Mouse (Mus musculus): ENCODE data around the gene Vwa3b. TPM values are rescaled to one million over a fixed set of nuclear protein-coding genes. Genes with fewer than 3 reads are reported as not detected.
A peak's percentile ranks its signal among the peaks of the same experiment; 100 is the strongest.

The Vwa3b gene
- polyA plus RNA-seq, 1 experiment from 2014 or later = 0.11 TPM

DNA sequence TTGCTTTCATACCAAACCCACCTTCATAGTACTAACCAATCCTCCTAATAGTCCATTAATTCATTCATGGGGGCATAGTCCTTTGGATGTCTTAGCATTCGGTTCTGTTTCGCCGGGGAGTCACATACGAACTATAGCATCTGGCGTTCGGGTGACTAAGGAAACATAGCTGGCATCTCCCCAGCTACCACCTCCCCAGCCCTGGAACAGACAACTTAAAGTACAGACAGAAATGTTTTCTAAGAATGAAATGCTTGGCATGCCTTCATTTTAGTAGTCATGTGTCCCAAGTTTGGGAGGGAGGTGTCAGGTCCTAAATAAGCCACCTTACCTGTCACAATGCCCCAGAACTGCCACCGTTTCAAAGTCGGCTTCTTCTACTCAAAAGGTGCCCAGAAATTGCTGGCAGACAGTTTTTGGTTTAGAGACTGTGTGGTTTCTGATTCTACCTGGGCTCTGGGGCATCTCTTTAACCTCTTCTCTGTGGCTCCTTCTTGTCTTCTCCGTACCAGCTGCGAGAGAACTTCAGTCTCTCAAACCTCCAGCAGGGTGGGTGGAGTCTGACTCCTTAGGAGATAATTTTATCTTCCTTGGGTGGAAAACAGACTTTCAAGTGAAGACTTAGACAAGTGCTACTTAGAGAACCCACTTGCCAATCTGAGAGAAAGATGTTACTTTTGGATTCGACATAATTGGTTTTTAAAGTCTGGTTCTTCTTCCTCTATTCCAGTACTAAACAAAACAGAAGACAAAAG, 39.4 kb downstream of the Vwa3b start:
- no peak for ATAC-seq (replicated peaks; ENCODE audit: extremely low read depth, insufficient read depth, low FRiP score)
- no peaks in the 10 kb centered on the region for H3K27me3 ChIP-seq (ENCODE audit: control insufficient read depth, insufficient read depth, low read length)
- no peaks in the 10 kb centered on the region for H3K4me1 ChIP-seq (ENCODE audit: control insufficient read depth, insufficient read depth, low read length)

DNA sequence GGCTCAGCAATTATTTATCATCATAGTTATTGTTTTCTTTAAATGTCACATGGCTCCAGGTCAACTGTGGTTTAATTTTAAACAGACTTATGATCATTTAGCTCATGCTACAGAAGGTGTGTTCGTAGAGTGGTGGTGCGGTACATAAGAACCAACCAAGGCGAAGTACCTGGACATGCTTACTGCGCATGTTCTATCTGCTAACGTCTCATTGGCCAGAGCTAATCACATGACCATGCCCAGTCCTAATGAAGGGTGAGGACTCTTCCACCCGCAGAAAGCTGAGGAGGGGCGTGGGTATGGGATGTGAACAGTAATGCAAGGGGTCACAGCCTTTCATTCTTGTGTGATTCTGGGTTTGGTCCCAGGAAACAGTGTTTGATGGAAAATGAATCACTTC, 49.4 kb downstream of the Vwa3b start:
- Histone ChIP-seq H3K4me3 (ENCODE audit: low read length) (no peak overlapping the region), H3K36me3 (ENCODE audit: control insufficient read depth, insufficient read depth) (no peaks in the 10 kb centered on the region), H3K4me2 (ENCODE audit: low read depth, low read length) (no peak overlapping the region), H3K27me3 (ENCODE audit: control insufficient read depth, insufficient read depth, low read length) (no peaks in the 10 kb centered on the region), H3K9ac (ENCODE audit: low read length) (no peak overlapping the region), H3K27ac (ENCODE audit: low read length) (no peak overlapping the region), H3K4me1 (ENCODE audit: control insufficient read depth, insufficient read depth, low read length) (peaks cover 12% of the 10 kb centered on the region), H3K9me3 (replicated peaks; ENCODE audit: control insufficient read depth, low read length) (no peaks in the 10 kb centered on the region; the same call in 1 of the 2 replicates)
- ATAC-seq (replicated peaks; ENCODE audit: extremely low read depth, insufficient read depth, low FRiP score) = no peak
- WGBS = 89% methylated on average over 7 of the region's 7 CpGs

More for the DNA sequence above, 39.4 kb downstream of the Vwa3b start:
- Histone ChIP-seq H3K4me3 (ENCODE audit: low read length) (no peak overlapping the region), H3K27ac (ENCODE audit: low read length) (no peak overlapping the region), H3K36me3 (ENCODE audit: control insufficient read depth, insufficient read depth) (no peaks in the 10 kb centered on the region), H3K9ac (ENCODE audit: low read length) (no peak overlapping the region), H3K4me2 (ENCODE audit: low read depth, low read length) (no peak overlapping the region), H3K9me3 (replicated peaks; ENCODE audit: control insufficient read depth, low read length) (no peaks in the 10 kb centered on the region)
- WGBS = 74% methylated on average over 11 of the region's 11 CpGs

DNA sequence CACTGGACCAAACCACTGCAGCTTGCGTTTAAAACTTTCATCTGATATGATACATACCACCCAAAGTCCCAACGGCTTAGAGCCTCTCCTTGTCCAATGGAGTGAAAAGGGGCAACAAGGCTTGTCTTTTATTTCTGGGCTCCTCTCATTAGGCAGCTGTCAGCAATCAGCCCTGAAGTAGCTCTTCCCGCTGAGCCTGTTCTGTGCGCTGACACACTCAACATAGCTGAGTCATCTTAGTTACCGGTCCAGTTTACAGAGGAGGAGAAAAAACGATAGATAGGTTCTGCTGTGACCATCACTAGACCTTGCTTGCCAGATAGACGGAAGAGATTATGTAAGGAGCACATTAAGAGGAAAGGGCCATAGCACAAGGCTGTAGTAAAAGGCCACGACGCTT, 50.9 kb downstream of the Vwa3b start:
- Histone ChIP-seq H3K27me3 (ENCODE audit: control insufficient read depth, insufficient read depth, low read length) (no peaks in the 10 kb centered on the region), H3K27ac (ENCODE audit: low read length) (peak overlapping the region; percentile 63), H3K9ac (ENCODE audit: low read length) (no peak overlapping the region), H3K4me3 (ENCODE audit: low read length) (no peak overlapping the region), H3K4me2 (ENCODE audit: low read depth, low read length) (no peak overlapping the region), H3K9me3 (replicated peaks; ENCODE audit: control insufficient read depth, low read length) (no peaks in the 10 kb centered on the region; the same call in 1 of the 2 replicates), H3K36me3 (ENCODE audit: control insufficient read depth, insufficient read depth) (no peaks in the 10 kb centered on the region), H3K4me1 (ENCODE audit: control insufficient read depth, insufficient read depth, low read length) (peaks cover 12% of the 10 kb centered on the region)
- ATAC-seq (replicated peaks; ENCODE audit: extremely low read depth, insufficient read depth, low FRiP score) = no peak; the same call in 1 of the 2 replicates
- 50% methylated on average over 9 of the region's 9 CpGs for WGBS

DNA sequence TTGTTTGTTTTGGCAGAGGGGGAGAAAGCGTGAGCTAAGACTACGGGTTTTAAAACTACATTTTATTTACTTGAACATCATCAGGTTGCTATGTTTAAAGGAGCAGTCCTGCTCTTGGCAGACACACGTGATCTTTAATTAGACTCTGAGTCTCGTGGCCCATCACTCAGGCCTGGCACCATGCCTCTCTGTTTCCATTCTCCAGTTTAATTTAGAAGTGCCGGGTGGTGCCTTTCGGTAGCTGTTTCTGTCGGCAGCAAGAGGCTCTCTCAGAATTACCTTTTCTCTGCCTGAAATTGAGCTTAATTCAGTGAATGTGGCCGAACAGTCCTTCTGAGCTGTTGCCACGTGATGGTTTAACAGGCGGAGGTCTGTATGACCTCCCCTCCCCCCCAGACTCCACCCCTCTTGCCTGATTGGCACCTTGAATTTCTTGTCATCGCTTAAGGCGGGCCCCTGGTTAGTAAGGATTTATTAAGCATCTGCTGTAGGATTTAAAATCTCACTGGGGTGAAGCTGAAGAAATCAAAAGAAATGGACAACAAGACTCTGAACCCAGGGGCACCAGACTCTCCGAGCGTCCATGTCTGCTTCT, 51.7 kb downstream of the Vwa3b start:
- Histone ChIP-seq H3K36me3 (ENCODE audit: control insufficient read depth, insufficient read depth) (no peaks in the 10 kb centered on the region), H3K27ac (ENCODE audit: low read length) (peak overlapping the region; percentile 77), H3K9me3 (replicated peaks; ENCODE audit: control insufficient read depth, low read length) (no peaks in the 10 kb centered on the region; the same call in 1 of the 2 replicates), H3K4me1 (ENCODE audit: control insufficient read depth, insufficient read depth, low read length) (peaks cover 12% of the 10 kb centered on the region), H3K4me2 (ENCODE audit: low read depth, low read length) (peak overlapping the region; percentile 33), H3K27me3 (ENCODE audit: control insufficient read depth, insufficient read depth, low read length) (no peaks in the 10 kb centered on the region), H3K4me3 (ENCODE audit: low read length) (no peak overlapping the region), H3K9ac (ENCODE audit: low read length) (no peak overlapping the region)
- ATAC-seq (replicated peaks; ENCODE audit: extremely low read depth, insufficient read depth, low FRiP score) = peak; percentile 87
- 56% methylated on average over 14 of the region's 14 CpGs for WGBS

DNA sequence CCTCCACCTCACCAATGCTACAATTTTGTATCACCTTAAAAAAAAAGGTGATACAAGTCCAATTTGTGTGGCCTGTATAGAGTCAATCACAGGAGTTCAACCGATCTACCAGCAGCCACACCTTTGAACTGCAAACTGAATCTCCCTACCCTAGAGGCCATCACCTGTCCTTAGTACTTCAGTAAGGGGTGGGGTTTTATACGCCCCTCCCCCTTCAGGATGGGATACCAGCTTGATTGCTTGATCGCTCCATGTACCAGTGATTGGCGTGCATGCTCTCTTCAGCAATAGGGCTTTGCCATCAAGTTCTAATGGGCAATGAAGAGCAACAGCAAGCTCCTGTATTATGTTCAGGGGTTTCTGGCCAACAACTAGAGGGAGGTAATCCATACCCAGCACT, 54.0 kb downstream of the Vwa3b start:
- H3K9ac ChIP-seq (ENCODE audit: low read length) = no peak overlapping the region
- H3K4me1 ChIP-seq (ENCODE audit: control insufficient read depth, insufficient read depth, low read length) = peaks cover 12% of the 10 kb centered on the region
- H3K36me3 ChIP-seq (ENCODE audit: control insufficient read depth, insufficient read depth) = no peaks in the 10 kb centered on the region
- 82% methylated on average over 4 of the region's 4 CpGs for WGBS
- no peak overlapping the region for H3K4me3 ChIP-seq (ENCODE audit: low read length)
- ATAC-seq (replicated peaks; ENCODE audit: extremely low read depth, insufficient read depth, low FRiP score) = no peak
- no peaks in the 10 kb centered on the region; the same call in 1 of the 2 replicates for H3K9me3 ChIP-seq (replicated peaks; ENCODE audit: control insufficient read depth, low read length)
- no peaks in the 10 kb centered on the region for H3K27me3 ChIP-seq (ENCODE audit: control insufficient read depth, insufficient read depth, low read length)
- no peak overlapping the region for H3K4me2 ChIP-seq (ENCODE audit: low read depth, low read length)
- H3K27ac ChIP-seq (ENCODE audit: low read length) = no peak overlapping the region

DNA sequence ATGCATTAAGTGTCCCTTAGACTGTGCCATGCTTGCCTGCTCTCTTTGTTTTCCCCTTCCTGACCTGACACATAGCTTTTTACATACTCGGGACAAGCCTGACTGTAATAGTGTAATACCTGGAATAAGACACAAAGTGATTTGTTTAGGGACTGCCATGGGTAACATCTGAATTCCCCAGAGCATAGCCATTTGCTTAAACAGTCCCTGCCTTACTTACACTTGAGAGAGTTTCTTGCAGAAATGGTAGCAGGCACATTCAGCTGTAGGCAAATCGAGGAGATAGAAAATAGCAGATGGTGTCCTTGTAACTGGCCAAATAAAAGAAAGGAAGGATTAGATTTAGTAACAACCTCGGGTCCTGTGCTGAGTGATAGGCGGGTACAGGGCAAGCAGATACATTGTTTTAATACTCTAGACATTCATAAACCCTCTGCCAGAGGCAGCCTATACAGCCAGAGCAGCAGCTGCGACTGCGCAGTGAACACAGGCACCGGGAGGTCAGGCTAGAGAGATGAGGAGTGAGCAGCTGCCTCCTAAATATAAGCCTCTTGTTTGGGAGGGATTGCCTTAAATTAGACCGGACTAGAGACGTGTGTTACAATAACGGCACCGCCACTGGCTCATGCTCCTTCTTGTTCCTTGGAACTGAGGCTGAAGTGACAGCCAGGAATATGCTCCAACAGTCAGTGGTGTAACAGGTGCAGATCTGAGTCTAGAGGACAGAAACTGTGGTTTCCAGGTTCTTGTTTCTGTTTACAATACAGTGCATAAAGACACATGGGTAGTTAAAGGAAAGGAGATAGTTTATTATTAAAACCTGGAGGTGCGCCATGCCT, 55.2 kb downstream of the Vwa3b start:
- Histone ChIP-seq H3K27me3 (ENCODE audit: control insufficient read depth, insufficient read depth, low read length) (no peaks in the 10 kb centered on the region), H3K36me3 (ENCODE audit: control insufficient read depth, insufficient read depth) (no peaks in the 10 kb centered on the region), H3K9ac (ENCODE audit: low read length) (no peak overlapping the region), H3K4me3 (ENCODE audit: low read length) (no peak overlapping the region), H3K4me1 (ENCODE audit: control insufficient read depth, insufficient read depth, low read length) (peaks cover 12% of the 10 kb centered on the region), H3K27ac (ENCODE audit: low read length) (no peak overlapping the region), H3K9me3 (replicated peaks; ENCODE audit: control insufficient read depth, low read length) (no peaks in the 10 kb centered on the region; the same call in 1 of the 2 replicates), H3K4me2 (ENCODE audit: low read depth, low read length) (no peak overlapping the region)
- WGBS = 71% methylated on average over 12 of the region's 12 CpGs
- ATAC-seq (replicated peaks; ENCODE audit: extremely low read depth, insufficient read depth, low FRiP score) = no peak

DNA sequence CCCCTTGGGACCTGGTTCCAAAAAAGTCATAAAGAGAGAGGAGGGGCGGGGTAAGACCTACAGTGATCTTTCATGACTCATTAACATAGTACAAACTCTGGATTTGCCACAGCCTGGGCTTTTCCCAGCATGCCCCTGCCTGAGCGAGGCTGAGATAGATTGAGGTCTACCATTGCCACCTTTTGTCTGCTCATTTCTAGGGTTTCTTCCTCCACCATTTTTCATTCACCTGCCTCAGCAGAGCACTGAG, 55.7 kb downstream of the Vwa3b start:
- WGBS = 90% methylated on average over 2 of the region's 2 CpGs
- peaks cover 9% of the 10 kb centered on the region for H3K4me1 ChIP-seq (ENCODE audit: control insufficient read depth, insufficient read depth, low read length)
- no peak for ATAC-seq (replicated peaks; ENCODE audit: extremely low read depth, insufficient read depth, low FRiP score)

DNA sequence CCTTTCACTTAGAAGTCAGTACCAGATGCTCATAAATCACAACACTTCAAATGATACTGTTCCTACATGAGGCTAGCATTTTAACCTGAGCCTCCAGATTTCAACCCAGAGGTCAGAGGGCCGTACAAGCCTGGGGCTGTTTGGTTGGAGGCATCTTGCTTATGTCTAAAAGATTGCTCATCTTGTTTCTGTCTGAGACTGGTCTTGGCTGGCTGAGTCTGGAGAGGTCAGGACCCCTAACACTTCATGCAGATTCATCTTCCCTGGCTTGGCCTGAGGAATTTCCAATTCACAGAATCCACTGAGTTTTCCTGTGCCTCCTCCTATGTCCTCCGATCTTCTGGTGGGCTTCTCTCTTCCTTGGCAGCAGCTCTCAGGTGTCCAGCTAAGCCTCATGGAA, 57.7 kb downstream of the Vwa3b start:
- no peak for ATAC-seq (replicated peaks; ENCODE audit: extremely low read depth, insufficient read depth, low FRiP score)
- WGBS = 66% methylated on average over 2 of the region's 2 CpGs
- Histone ChIP-seq H3K4me2 (ENCODE audit: low read depth, low read length) (no peak overlapping the region), H3K36me3 (ENCODE audit: control insufficient read depth, insufficient read depth) (no peaks in the 10 kb centered on the region), H3K4me1 (ENCODE audit: control insufficient read depth, insufficient read depth, low read length) (no peaks in the 10 kb centered on the region; the same call in 1 of the 2 replicates), H3K4me3 (ENCODE audit: low read length) (no peak overlapping the region), H3K9me3 (replicated peaks; ENCODE audit: control insufficient read depth, low read length) (no peaks in the 10 kb centered on the region; the same call in 1 of the 2 replicates), H3K9ac (ENCODE audit: low read length) (no peak overlapping the region), H3K27ac (ENCODE audit: low read length) (no peak overlapping the region), H3K27me3 (ENCODE audit: control insufficient read depth, insufficient read depth, low read length) (no peaks in the 10 kb centered on the region)

More for the DNA sequence above, 55.7 kb downstream of the Vwa3b start:
- H3K27me3 ChIP-seq (ENCODE audit: control insufficient read depth, insufficient read depth, low read length) = no peaks in the 10 kb centered on the region
- no peak overlapping the region for H3K4me2 ChIP-seq (ENCODE audit: low read depth, low read length)
- H3K27ac ChIP-seq (ENCODE audit: low read length) = no peak overlapping the region
- H3K9ac ChIP-seq (ENCODE audit: low read length) = no peak overlapping the region
- no peak overlapping the region for H3K4me3 ChIP-seq (ENCODE audit: low read length)
- H3K36me3 ChIP-seq (ENCODE audit: control insufficient read depth, insufficient read depth) = no peaks in the 10 kb centered on the region
- H3K9me3 ChIP-seq (replicated peaks; ENCODE audit: control insufficient read depth, low read length) = no peaks in the 10 kb centered on the region; the same call in 1 of the 2 replicates

DNA sequence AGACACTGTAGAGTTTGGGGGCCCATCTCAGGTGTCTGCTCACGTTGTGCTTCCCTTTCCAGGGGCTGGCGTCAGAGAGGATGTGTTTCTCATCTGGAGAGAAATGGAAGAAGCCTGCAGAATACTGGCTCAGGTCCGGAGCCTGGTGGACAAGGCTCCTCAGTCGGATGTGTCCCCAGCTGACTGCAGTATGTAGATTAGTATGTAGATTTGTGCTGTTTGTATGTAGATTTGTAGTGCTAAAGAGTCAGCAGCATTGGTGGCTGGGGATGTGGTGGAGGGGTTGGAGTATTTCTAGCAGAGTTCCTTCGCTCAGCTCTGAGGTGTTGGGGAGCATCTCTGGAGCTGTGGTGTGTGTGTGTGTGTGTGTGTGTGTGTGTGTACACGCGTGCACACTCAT, 58.8 kb downstream of the Vwa3b start:
- Histone ChIP-seq H3K27me3 (ENCODE audit: control insufficient read depth, insufficient read depth, low read length) (no peaks in the 10 kb centered on the region), H3K4me3 (ENCODE audit: low read length) (no peak overlapping the region), H3K9ac (ENCODE audit: low read length) (no peak overlapping the region), H3K36me3 (ENCODE audit: control insufficient read depth, insufficient read depth) (no peaks in the 10 kb centered on the region), H3K4me2 (ENCODE audit: low read depth, low read length) (no peak overlapping the region), H3K27ac (ENCODE audit: low read length) (no peak overlapping the region), H3K9me3 (replicated peaks; ENCODE audit: control insufficient read depth, low read length) (no peaks in the 10 kb centered on the region), H3K4me1 (ENCODE audit: control insufficient read depth, insufficient read depth, low read length) (no peaks in the 10 kb centered on the region; the same call in 1 of the 2 replicates)
- ATAC-seq (replicated peaks; ENCODE audit: extremely low read depth, insufficient read depth, low FRiP score) = no peak
- 56% methylated on average over 7 of the region's 7 CpGs for WGBS

All from heart, embryonic 16.5 days (tissue).